Mouse (Mus musculus) midbrain, embryonic 10.5 days (tissue): Measurements from ENCODE around the gene Ccdc183. TPM values are rescaled to one million over a fixed set of nuclear protein-coding genes. Genes with fewer than 3 reads are reported as not detected.

Experiments used
- DNase-seq: peaks from one replicate; pipeline ENCODE4 v3.0.0-alpha.2; 2017; ENCODE audit warnings: low spot score
- H3K27ac ChIP-seq: fragments of 300-500 bp; sonication (generic); replicated peaks from 2 replicates; pipeline ENCODE4 v1.5.1; 2016; ENCODE audit warnings: mild to moderate bottlenecking
- H3K27me3 ChIP-seq: fragments of 300-500 bp; sonication (generic); 2 replicates; pipeline ENCODE4 v1.6.1; 2016; ENCODE audit warnings: low read depth, mild to moderate bottlenecking; ENCODE audit not compliant: poor library complexity, severe bottlenecking
- H3K36me3 ChIP-seq: fragments of 300-500 bp; sonication (generic); 2 replicates; pipeline ENCODE4 v1.6.1; 2016; ENCODE audit warnings: mild to moderate bottlenecking, moderate library complexity
- H3K4me1 ChIP-seq: fragments of 300-500 bp; sonication (generic); 2 replicates; pipeline ENCODE4 v1.6.1; 2016
- H3K4me3 ChIP-seq: fragments of 300-500 bp; sonication (generic); 2 replicates; pipeline ENCODE4 v1.5.1; 2016; ENCODE audit warnings: mild to moderate bottlenecking, moderate library complexity
- H3K9me3 ChIP-seq: fragments of 300-500 bp; sonication (generic); replicated peaks from 2 replicates; pipeline ENCODE4 v1.6.1; 2016; ENCODE audit warnings: mild to moderate bottlenecking
- WGBS: fragments of 180-500 bp; shearing (Covaris S2); methylation state at CpG from one replicate; pipeline ENCODE4 v1.1.7; 2016; 5-methylcytosine and 5-hydroxymethylcytosine counted together
- polyA plus RNA-seq: library from polyadenylated mRNA; unstranded; fragments of >200 nt; fragmentation: Nextera tagmentation; extraction: Ambion mirVana; gene quantifications from 2 replicates; pipeline ENCODE4 v1.2.1, GENCODE M21; 2016

The Ccdc183 gene
- 0.04 and 0.12 TPM in 2 replicates for polyA plus RNA-seq

DNA sequence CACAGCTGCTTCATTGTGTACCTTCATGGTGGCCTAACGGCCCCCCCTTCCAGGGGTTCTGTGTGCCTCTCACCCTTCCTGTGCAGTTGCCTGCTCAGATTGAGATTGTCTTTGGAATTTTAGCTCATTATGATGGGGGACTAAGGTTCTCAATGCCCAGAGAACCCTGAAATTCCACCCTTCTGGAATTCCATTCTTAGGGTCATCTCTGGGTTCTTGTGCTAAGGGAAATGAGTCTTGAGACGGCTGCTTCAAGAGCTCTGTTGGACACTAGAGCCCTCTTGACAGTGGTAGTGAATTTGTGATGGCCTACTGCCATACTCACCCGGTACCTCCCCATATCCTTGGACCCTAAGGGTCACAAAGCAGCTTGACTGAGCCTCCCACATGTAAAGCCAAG is at the start of gene Ccdc183:
TSS of gene Ccdc183 (minus strand) at position 101 of the 400 bp plus-strand sequence.
- peaks cover 83% of the 10 kb centered on the region for H3K27me3 ChIP-seq
- no peak within 1 kb of the TSS for H3K27ac ChIP-seq
- no peak within 1 kb of the TSS for H3K4me3 ChIP-seq
- no peaks in the 10 kb centered on the region for H3K36me3 ChIP-seq
- no peak for DNase-seq
- WGBS = 86% methylated on average over 3 of the region's 3 CpGs
- H3K4me1 ChIP-seq = peaks cover 17% of the 10 kb centered on the region
- H3K9me3 ChIP-seq = no peaks in the 10 kb centered on the region

GRCm38 (mm10) chr2:25666516-25666915 is 49.0 kb upstream of the Ccdc183 start:
- H3K36me3 ChIP-seq = no peaks in the 10 kb centered on the region
- H3K9me3 ChIP-seq = no peaks in the 10 kb centered on the region
- DNase-seq = no peak
- WGBS = 62% methylated on average over 1 of the region's 1 CpGs
- no peak overlapping the region for H3K27ac ChIP-seq
- H3K4me3 ChIP-seq = no peak overlapping the region
- peaks cover 5% of the 10 kb centered on the region for H3K4me1 ChIP-seq
- H3K27me3 ChIP-seq = no peaks in the 10 kb centered on the region

GRCm38 (mm10) chr2:25664125-25664524 is 46.6 kb upstream of the Ccdc183 start:
- WGBS = 82% methylated on average over 5 of the region's 5 CpGs

DNA sequence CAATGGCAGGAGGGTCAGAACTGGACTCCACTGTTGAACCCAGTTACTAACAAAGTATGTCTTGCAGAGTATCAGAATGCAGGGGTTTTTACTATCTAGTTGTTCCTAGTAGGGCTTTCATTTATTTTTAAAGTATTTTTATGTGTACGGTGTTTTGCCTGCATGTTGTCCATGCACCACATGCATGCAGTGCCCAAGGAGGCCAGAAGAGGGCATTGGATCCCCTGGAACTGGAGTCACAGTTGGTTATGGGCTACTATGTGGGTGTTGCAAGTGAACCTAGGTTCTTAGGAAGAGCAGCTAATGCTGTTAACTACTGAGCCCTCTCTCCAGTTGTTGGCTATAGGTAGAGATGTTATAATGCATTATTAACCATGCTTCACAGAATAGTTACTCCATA is 46.0 kb upstream of the Ccdc183 start:
- Histone ChIP-seq H3K27me3 (no peaks in the 10 kb centered on the region), H3K27ac (no peak overlapping the region), H3K9me3 (no peaks in the 10 kb centered on the region), H3K4me3 (no peak overlapping the region), H3K36me3 (no peaks in the 10 kb centered on the region), H3K4me1 (peaks cover 5% of the 10 kb centered on the region)
- peak; percentile 47 for DNase-seq
- 76% methylated on average over 1 of the region's 1 CpGs for WGBS

More at GRCm38 (mm10) chr2:25664125-25664524, 46.6 kb upstream of the Ccdc183 start:
- Histone ChIP-seq H3K27ac (no peak overlapping the region), H3K4me1 (peaks cover 5% of the 10 kb centered on the region), H3K9me3 (no peaks in the 10 kb centered on the region), H3K4me3 (no peak overlapping the region), H3K36me3 (no peaks in the 10 kb centered on the region), H3K27me3 (no peaks in the 10 kb centered on the region)
- DNase-seq = no peak

GRCm38 (mm10) chr2:25661245-25661970 is 43.9 kb upstream of the Ccdc183 start:
- H3K27ac ChIP-seq = no peak overlapping the region
- WGBS = 93% methylated on average over 6 of the region's 6 CpGs
- no peaks in the 10 kb centered on the region for H3K27me3 ChIP-seq
- H3K4me1 ChIP-seq = peaks cover 5% of the 10 kb centered on the region
- H3K4me3 ChIP-seq = no peak overlapping the region
- H3K36me3 ChIP-seq = no peaks in the 10 kb centered on the region
- no peaks in the 10 kb centered on the region for H3K9me3 ChIP-seq
- DNase-seq = no peak

DNA sequence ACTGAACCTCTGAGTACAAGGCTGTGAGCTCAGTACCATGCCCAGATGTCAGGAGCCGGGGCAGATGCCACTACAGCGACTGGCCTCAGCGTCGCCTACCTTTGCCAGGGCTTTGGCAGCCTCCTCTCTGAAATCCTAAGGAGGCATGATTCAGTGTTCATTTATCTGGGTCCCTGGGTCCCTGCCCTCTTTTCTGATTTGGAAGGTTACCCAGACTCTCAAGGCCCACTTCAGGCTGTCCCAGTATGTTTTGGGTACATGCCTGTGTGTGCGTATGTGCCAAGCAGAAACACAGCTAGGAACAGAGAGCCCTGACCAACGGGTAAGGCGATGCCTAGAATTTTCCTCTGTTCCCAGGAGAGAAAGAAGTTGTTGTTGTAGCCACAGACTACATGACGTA is 42.8 kb upstream of the Ccdc183 start:
- WGBS = 92% methylated on average over 8 of the region's 8 CpGs

DNA sequence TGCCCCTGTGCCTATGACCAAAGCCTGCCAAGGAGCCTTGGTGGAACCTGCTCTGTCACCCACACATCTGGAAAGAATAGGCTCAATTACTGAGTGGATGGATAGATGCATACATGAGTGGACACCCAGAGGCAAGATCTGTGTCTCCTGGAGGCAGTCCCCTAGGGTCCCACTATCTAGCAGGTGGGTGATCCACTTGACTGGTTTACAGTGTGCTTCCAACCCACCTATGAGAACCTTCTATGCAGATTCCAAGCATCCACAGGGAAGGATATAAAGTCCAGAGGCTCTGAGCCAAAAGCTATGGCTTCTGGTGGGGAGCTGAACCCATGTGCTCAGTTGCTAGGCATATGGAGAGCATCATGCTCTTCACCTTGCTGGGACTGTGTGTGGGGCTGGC is 40.2 kb upstream of the Ccdc183 start, which contains the start of gene Lcn5:
TSS of gene Lcn5 (plus strand) at position 301 of the 400 bp plus-strand sequence.
- no peak within 1 kb of the TSS for H3K4me3 ChIP-seq
- H3K4me1 ChIP-seq = no peaks in the 10 kb centered on the region
- H3K9me3 ChIP-seq = no peaks in the 10 kb centered on the region
- no peak within 1 kb of the TSS for H3K27ac ChIP-seq
- H3K27me3 ChIP-seq = no peaks in the 10 kb centered on the region
- no peak for DNase-seq
- H3K36me3 ChIP-seq = no peaks in the 10 kb centered on the region

More for the DNA sequence above, 42.8 kb upstream of the Ccdc183 start:
- no peak overlapping the region for H3K4me3 ChIP-seq
- no peaks in the 10 kb centered on the region for H3K27me3 ChIP-seq
- no peak for DNase-seq
- no peak overlapping the region for H3K27ac ChIP-seq
- no peaks in the 10 kb centered on the region for H3K9me3 ChIP-seq
- H3K36me3 ChIP-seq = no peaks in the 10 kb centered on the region
- H3K4me1 ChIP-seq = peaks cover 4% of the 10 kb centered on the region

GRCm38 (mm10) chr2:25657246-25657645 is 39.8 kb upstream of the Ccdc183 start:
- no peaks in the 10 kb centered on the region for H3K36me3 ChIP-seq
- H3K27me3 ChIP-seq = no peaks in the 10 kb centered on the region
- no peak overlapping the region for H3K27ac ChIP-seq
- H3K4me3 ChIP-seq = no peak overlapping the region
- H3K4me1 ChIP-seq = no peaks in the 10 kb centered on the region
- WGBS = 85% methylated on average over 4 of the region's 4 CpGs
- no peaks in the 10 kb centered on the region for H3K9me3 ChIP-seq
- DNase-seq = no peak

- no peak for DNase-seq
- 91% methylated on average over 4 of the region's 4 CpGs for WGBS
- Histone ChIP-seq H3K4me1 (no peaks in the 10 kb centered on the region), H3K4me3 (no peak overlapping the region), H3K27ac (no peak overlapping the region), H3K9me3 (no peaks in the 10 kb centered on the region), H3K27me3 (no peaks in the 10 kb centered on the region), H3K36me3 (no peaks in the 10 kb centered on the region)
Measured at GRCm38 (mm10) chr2:25656691-25657090, 39.2 kb upstream of the Ccdc183 start.

DNA sequence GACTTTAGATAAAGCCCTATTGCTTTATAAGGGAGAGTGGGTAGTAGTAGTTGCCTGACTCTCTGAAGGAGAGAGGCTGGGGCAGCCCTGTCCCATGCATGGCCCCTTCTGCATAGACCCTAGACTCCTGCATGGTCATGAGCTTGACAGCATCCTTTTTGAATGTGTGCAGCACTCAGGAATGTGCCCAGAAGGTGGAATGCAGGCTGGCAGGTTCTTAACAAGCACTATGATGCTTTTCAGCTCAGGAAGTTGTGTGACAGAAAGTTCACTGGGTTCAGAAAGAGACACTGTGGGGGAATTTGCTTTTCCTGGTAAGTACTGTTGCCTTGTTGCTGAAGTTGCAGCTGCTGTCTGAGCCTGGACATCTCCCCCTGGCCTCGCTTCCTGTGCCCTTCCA is 37.0 kb upstream of the Ccdc183 start:
- 67% methylated on average over 1 of the region's 1 CpGs for WGBS
- no peak overlapping the region for H3K4me3 ChIP-seq
- no peaks in the 10 kb centered on the region for H3K27me3 ChIP-seq
- no peak overlapping the region for H3K27ac ChIP-seq
- H3K9me3 ChIP-seq = no peaks in the 10 kb centered on the region
- no peaks in the 10 kb centered on the region for H3K36me3 ChIP-seq
- DNase-seq = no peak
- no peaks in the 10 kb centered on the region for H3K4me1 ChIP-seq

- no peak within 1 kb of the TSS for H3K4me3 ChIP-seq
- no peaks in the 10 kb centered on the region for H3K4me1 ChIP-seq
- WGBS = 73% methylated on average over 2 of the region's 2 CpGs
- no peak for DNase-seq
- H3K27me3 ChIP-seq = no peaks in the 10 kb centered on the region
- no peaks in the 10 kb centered on the region for H3K9me3 ChIP-seq
- no peak within 1 kb of the TSS for H3K27ac ChIP-seq
- H3K36me3 ChIP-seq = no peaks in the 10 kb centered on the region
Measured at GRCm38 (mm10) chr2:25652902-25653301, 35.4 kb upstream of the Ccdc183 start, which contains the start of gene Lcn8. TSS of gene Lcn8 (plus strand) at chr2:25653120.

DNA sequence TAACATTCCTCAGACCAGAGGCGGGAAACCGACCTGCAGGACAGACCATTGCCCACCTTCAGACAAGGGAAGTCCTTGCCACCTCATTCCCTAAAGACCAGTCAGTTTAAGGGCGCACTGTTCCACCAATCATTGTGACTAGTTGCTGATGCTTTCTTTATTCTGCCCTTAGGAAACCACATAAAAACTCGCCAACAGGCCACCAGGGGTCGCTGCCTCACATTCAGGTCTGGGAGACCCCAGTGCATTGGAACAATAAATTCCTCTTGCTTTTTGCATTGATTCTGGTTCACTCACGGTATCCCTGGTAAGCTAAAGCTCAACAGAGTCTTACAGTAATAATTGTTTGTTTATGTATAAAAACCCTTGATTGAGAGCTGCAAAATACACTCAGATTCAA is 22.4 kb upstream of the Ccdc183 start:
- 17% methylated on average over 6 of the region's 6 CpGs for WGBS
- Histone ChIP-seq H3K4me1 (no peaks in the 10 kb centered on the region), H3K27me3 (no peaks in the 10 kb centered on the region), H3K4me3 (no peak overlapping the region), H3K36me3 (no peaks in the 10 kb centered on the region), H3K9me3 (no peaks in the 10 kb centered on the region), H3K27ac (no peak overlapping the region)
- peak; percentile 54 for DNase-seq

DNA sequence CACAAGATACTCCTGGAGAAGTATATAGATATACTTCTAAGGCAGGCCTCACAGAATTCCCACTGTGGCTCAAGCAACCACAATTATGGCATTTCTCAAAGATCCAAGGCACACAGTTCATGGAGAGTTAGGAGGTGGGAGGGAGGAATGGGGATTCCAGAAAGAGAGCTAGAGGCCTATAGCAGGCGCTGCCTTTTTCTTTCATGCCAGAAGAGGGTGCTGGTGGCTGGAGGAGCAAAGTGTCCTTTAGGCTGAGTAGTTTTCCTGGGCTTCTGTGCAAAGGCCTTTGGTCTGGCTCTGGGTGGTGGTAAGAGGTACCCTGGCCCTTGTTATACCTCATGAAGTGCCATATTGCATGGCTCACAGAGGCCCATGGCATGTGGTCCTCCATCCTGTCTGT is 16.6 kb upstream of the Ccdc183 start:
- no peak overlapping the region for H3K4me3 ChIP-seq
- 45% methylated on average over 1 of the region's 1 CpGs for WGBS
- H3K36me3 ChIP-seq = no peaks in the 10 kb centered on the region
- DNase-seq = no peak
- no peaks in the 10 kb centered on the region for H3K27me3 ChIP-seq
- H3K9me3 ChIP-seq = no peaks in the 10 kb centered on the region
- no peak overlapping the region for H3K27ac ChIP-seq
- H3K4me1 ChIP-seq = no peaks in the 10 kb centered on the region
